Mouse (Mus musculus) T-cell, adult 2 months (primary cell): ENCODE measurements at regions not wholly inside any gene's neighbourhood (a gene's known extent, or its start where the extent isn't known, plus 50 kb on each side); places are given as distances from the start of the nearest gene placed in this dataset.

Source experiments
- DNase-seq: peaks from one replicate; pipeline ENCODE4 v3.0.0; 2022; ENCODE audit warnings: low spot score

DNA sequence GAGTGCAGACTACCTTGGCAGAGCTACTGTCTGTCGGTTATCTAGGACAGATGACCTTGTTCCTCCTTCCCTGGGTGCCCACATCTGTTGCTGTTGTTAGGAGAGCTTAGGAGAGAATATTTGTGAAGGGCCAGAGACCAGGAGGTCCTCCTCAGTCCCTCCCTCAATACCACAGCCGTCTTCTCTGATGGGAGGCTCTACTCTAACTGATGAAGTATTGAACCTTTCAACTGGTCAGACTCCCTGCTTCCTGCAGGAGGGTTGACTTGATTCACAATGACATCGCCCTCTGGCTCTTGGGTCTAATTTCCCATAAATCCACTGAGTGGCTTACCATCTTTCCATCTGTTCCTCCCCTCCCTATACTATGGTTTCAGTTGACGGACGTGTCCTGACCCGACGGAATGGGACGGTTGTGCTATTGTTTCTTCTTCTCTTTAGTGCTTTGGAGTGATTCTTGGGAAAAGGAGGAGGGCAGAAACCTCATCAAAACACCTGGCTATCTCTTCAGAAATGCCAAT is 253.3 kb downstream of the Cd83 start:
- DNase-seq = no peak

DNA sequence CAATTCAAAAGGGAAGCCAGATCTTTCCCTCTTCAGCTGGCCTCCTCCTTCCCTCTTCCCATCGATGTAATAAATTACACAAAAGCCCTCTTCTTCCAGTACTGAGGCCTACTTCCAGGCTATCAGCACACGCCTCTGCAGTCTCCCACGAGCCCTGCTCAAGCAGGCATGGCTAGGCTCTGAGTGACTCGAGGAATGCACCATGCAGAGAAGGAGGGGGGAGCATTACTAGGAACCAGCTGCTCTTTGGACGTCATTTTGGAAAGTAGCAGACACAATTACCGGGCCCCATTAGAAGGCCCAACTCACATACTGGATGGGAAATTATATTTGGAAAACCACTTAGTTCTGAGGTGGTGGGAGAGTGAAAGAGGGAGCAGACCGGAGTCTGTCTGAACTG is 253.7 kb downstream of the Cd83 start:
- DNase-seq = no peak

DNA sequence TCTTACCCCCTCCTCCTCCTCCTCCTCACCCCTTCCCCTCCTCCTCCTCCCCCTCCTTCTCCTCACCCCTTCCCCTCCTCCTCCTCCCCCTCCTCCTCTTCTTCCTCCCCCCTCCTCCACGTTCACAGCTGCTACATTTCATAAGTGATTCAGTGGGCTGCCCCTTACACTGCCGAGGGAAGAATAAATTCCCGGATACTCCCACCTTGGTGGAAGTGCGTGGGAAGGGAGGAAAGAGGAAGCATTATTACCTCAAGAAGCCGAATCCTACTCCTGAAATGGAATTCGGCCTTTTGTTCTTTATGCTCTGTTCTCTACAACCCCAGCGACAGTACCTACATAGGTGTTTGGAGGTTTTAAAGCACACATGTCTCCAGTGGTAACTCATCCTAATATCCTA is 256.1 kb downstream of the Cd83 start:
- DNase-seq = no peak

DNA sequence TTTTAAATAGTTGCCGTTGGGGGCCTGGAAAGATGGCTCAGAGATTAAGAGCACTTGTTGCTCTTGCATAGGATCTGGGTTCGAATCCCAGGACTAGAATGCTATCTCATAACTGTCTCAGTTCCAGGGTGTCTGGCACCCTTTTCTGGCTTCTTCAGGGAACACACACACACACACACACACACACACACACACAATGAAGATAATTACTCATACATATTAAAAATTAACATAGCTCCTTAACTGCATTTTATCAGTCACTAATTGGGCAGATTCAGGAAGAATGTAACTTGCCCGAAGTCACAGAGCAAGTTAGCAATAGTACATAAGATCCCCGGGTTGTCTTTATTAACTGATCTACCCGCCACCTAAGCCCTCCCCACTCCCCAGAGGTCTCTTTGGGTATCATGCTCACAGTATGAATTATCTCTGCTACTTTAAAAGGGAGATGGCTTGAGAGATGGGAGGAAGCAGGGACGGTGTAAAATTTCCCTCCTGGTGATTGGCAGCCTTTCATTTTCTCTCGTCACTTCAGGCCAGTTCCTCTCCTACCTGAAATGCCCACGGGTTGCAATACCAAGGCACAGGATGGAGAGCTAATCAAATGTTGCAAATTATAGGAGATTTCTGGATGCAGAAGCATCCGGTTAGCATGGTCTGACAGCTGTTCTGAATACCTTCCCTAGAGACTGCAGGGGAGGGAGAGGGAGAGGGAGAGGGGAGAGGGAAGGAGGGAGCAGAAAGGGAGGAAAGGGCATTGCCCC is 258.3 kb downstream of the Cd83 start:
- no peak for DNase-seq

DNA sequence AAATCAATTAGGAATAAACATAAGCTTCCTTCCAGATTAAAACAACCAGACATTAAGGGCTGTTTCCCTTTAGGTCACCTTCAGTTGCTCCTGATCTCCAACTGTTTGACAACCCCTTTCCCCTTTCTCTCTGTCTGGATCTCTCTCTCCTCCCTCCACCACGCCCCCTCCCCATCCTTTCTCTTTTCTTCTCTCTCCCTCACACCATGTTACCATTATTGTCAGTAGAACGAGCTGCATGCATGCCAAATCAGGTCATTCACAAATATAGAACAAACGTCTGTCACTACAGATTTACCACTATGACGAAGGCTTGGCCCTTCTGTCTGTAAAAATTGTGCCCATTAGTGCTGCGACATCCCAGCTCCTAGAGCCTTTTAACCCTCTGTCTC is 258.9 kb downstream of the Cd83 start:
- DNase-seq = no peak

DNA sequence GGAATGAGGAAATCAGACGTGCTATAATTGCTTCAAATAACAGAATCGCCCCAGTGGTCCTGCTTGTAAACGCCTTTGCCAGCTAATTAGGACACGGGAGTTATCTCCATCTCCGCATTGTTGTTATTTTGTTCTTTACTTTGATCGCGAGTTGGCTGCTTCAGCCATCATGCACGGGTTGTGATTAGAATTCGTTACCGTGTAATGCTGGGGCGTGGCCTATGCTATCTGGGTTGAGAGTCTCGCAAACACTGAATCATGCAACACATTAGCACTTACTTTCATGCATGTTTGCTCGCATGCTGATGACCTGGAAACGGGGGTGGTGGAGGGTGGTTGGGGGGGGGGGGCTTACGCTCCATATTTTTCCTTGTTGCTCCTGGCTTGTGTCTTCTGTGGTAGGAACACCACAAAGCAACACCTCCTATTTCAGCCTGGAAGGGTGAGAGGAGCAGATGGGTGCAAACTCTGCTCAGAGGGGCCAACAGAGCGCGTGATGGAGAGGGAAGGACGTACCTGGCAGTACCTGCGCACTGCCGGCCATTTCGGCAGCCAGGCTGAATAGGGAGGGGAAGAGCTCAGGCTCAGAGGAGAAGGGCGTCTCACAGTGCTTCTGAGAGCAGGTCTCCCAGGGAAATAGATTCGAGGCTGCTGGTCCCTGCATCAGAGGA is 260.1 kb downstream of the Cd83 start:
- no peak for DNase-seq

DNA sequence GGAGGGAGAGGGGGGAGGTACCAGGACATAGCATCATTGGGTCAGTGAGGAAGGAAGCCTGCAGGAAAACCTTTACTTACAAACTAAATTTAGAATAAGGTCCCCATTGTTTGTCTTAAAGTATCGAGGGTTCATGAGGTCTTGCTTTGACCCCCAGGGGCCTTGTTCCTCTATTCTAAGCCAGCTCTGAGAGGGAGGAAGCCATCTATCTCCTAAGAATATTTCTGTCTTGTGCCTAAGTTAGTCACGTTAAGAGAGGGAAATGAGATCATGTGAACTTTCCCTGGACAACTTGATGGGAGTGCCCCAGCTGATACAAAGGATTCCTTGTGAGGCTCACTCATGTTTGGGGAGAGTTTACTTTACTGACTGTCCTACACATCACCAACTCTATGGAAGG is 261.9 kb downstream of the Cd83 start:
- DNase-seq = no peak

DNA sequence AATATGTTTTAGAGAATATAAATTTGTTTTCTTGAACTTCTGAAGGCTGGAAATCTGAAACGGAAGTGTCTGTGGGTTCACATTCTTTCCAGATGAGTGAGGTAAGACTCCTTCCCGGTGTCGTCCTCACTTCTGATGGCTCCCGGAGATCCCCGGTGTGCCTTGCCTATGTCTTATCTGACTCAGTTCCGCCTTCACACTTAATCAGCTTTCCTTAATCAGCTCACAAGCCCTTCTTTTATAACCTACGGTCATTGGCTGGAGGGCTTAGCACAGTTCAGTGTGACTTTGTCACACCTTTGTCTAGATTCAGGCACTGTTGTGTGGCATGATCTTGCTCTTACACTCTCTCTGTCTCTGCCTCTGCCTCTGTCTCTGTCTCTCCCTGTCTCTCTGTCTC is 269.6 kb downstream of the Cd83 start:
- DNase-seq = no peak

DNA sequence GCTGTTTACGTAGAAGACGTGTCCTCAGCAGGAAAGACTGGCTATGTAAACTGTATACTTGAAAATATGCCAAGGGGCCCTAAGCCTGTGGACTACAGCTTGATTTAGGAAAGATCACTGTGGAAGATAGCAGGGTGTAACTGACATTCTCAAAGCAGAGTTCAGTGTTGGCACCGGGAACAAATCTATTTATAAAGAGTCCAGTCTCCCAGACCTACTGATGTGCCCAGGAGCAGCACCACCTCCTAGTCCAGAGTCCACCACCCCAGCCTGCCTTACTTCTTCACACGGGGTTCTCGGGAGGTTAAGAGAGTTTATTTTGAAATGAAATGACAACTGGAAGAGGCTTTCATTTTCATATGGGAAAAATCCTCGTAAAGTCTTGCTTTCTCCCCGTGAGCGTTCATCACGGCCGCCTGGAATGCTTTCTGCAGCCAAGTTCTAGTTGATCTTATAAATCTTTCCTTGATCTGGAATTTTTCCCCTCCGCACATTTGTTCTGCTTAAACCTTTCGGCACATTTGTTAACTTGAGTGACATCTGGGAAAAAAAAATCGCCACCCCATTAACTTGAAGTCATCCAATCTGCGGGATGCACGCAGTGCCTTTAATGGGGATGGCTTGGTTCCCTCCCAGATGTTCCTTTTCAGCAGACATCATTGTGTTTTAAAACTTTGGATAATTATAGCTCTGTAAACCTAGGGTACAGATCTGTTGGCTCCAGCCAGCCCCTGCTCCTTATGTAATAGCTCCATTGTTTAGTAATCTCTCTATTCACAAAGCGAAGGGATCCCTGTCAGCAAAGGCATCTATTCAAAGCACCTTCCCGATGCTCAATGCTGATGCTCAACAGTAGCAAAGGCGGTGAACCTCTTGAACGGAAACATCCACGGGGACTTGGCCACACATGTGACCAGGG is 271.3 kb downstream of the Cd83 start:
- no peak for DNase-seq

DNA sequence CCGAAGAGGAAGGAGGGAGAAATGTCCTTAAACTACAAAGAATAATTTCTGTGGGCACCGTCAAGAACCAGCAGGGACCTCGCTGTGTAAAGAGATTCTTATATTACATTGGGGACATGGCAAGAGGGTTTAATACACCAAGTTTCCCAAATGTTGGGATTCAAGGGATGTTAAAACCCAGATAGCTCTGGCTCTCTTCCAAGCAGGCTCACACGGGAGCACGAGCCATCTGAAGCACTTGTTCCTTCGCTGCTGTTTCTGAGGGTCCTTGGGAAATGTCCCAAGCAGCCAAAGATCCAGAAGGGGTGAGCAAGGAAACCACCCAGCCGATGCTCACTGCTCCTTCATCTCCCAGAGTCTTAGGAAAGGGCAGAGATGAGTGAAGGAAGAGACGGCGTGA is 272.1 kb downstream of the Cd83 start:
- DNase-seq = no peak

DNA sequence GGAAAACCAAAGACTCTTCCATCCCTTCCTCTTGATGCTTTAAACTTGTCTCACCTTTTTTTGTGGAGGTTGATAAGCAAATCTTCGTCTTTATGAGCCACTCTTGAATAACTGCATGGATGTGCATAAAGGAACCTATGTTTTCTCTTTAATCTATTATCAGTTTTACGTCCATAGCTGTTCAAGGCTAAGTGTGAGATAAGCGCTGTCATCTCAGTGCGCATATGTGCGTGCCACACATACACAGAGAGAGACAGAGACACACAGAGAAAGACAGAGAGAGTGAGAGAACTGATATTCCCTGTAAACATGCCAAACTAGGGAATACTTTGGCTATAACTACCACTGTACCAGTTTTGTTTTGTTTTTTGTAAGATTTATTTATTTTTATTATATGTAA is 273.0 kb downstream of the Cd83 start:
- DNase-seq = no peak

DNA sequence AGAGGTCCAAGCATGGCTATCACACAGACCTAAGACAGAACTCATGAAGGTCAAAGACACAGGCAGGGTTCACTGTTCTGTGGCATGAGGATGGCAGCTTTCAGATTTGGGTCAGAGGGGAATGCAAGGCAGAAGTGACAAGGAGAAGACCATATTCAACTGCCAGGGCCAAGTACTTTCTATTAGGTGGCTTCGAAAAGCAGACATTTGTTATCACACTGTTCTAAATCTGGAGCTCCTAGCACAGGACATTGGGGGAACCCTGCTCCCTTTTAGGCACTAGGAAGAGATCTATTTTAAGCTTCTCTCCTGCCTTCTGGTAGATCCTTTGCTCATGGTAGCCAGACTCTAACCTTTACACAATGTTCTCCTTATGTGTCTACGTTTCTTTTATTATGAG is 273.7 kb downstream of the Cd83 start:
- no peak for DNase-seq

DNA sequence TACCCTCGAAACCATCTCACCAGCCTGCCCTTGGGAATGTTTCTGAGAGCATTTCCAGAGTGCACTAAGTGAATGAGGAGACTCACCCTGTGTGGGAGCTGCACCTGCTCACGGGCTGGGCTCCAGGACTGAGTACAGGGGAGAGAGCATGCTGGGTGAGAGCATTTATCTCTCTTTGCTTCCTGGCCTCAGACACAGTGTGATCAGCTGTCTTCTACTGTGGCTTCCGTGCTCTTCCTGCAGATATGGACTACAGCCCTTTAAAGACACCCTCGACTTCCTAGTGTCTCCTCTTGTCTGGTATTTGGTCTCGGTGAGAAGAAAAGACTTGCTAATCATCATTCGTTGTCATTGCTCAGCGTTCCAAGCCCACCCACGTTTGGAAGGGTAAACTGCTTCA is 274.9 kb downstream of the Cd83 start:
- DNase-seq = no peak

DNA sequence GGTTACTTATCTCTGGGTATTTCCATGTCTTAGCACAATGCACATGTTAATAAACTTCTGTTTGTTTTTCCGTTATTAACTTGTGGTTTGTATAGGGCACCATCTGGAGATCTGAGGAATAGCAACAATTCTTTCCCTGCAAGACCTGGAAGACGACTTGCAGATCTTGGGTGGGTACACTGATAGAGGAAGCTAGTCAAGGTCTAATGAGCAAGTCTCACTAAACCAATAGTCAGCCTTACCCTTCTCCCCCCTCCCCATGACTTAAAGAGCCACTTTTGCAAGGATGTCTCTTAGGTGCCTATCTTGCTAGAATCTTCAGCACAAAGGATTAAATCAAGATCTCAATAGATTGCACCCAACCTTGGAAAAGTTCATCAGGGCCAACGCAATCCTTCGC is 276.7 kb downstream of the Cd83 start:
- DNase-seq = no peak

DNA sequence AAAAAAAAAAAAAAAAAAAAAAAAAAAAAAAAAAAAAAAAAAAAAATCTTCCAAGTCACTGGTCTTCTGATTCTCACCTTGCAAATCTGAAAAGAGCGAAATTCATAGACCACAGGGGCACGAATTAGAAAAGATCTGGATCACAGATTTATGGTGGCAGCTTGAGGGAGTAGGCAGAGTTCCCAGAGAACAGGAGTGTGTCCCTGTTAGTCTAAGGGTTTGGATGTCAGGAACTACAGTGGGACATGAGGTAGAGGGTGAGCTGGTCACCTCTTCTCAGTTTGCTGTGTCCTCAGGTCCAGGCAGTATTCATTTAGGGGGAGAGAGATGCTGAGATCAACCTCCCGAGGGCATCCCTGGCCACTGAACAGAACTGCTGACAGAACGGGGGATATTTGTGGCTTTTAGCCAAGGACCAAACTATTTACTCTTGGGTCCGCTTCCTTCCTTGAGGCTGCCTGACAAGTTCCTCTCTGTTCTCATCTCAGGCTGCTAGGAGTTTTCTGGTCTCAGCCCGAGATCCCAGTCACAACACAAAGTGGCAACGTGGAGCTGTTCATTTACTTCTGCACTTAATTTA is 277.2 kb downstream of the Cd83 start:
- DNase-seq = no peak

DNA sequence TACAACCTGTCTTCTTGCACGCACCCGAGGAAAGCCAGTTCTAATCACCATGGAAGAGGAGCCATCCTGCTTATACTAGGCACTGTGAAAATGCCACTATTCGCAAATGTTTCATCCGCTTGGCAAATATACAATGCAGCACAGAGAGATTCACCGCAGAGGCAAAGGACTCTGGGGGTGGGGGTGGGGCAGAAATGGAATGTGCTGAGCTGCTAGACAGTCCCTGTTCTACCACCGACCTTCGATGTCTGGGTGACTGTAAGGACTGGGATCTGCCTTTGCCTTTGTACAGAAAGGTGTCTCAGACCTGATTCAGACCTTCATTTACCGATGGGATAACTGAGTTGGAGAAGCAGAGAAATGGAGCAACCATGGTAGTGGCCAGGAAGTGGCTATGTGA is 278.7 kb downstream of the Cd83 start:
- no peak for DNase-seq

DNA sequence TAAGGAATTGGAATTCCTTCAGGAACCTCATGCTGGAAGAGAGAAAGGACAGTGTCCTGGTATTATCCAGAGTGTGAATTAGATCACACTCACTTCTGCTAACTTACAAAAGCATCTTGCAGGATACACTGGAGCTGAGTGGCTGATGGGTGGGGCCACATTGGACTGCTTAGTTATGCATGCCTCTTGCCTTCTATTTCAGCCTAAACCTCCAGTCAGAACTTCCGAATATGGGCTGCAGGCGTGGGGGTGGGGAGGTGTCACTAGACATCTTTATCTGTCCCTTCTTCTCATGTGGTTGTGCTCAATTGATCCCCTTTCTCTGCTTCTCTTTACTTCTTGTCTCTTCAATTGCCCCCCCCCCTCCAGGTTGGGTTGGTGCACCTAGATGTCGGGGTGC is 279.5 kb downstream of the Cd83 start:
- DNase-seq = no peak

DNA sequence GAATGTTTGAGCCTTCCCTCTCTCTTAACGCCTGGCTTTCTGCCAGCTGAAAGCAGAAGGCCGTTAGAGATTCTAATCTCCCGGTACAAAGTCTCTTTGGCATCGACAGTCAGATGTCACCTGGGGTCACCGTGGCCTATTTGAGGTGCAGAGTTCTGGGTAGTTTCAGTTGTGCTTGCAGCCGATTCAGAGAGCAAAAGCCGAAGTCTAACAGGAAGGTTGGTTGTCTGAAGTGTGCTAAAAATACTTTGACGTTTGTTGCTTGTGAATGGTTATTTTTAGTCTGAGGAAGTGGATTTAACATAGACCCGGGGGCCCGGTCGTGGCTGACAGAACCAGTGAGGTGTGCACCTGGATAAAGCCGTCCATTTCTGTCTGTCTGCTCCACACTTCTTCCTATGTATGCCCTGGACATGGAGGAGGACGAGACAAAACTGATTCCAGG is 281.2 kb downstream of the Cd83 start:
- peak; percentile 41 for DNase-seq

DNA sequence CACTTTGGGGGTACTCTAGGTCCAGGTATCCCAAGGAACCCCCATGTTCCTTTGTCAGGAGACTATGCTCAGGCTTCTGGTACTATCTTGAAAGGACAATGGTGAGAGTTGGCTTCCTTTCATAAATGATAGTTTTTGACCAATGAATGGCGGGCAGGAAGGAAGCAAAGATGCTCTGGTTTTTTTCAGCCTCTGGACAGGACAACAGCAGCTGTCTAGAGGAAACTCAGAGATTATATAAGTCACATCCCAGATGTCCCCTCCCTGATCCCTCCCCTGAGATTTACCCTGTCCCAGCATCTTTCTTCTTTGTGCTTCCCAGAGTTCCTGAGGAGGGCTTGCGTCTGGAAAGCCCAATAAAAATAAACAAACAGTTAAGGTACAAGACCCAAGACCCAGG is 282.7 kb downstream of the Cd83 start:
- DNase-seq = no peak

DNA sequence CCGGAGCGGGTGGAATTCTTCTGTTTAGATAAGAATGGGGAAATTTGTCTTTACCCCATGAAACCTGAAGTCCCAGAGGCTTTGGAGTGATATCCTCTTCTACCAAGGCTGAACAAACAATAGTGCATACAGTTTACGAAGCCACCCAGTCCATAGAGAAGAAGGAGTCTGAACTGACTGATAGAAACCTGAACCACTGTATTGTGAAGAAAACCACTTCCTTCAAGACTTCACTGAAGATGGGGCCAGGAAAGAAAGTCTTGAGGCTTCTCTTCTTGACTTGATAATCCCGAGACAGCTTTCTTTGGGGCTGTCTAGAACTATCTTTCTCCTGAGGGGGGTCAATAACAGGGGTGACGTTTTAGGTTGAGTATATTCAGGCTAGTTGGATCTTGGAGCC is 284.4 kb downstream of the Cd83 start:
- DNase-seq = peak; percentile 5

DNA sequence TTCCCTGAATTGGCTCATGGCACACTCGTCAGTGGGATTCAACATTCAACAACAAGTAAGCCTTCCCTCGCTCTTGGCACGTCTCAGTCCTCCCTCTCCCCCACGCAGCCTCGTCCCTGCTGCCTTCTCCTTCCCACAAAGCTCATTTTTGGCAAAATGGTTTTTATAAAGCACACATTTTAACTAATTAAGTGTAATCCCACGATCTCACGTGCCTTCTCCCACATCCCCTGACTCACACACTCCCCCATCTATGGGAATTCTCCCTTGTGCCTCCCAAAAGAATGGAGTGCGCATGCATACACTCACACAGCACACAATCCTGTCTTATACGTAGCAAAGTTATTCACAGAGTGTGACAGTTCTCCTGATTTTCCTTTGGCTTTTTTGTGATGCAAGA is 288.5 kb downstream of the Cd83 start:
- no peak for DNase-seq

DNA sequence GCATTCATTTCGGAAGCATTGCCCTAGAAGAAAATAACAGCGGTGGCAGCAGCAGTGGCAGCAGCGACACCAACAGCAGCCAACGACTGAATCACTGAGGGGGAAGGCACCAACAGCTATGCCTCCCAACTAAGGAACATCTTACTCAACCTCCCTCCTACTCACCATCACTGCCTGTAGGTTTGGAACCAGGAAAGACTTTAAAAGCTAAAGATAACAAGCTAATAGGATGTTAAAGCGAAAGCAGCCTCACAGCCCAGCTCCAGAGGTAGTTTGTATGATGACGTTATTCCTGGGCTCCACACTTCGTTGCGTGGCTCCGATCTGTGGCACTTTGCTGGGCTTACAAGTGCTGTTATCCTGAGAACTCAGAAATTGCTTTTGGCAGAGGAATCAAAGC is 289.6 kb downstream of the Cd83 start:
- DNase-seq = no peak
